Mouse (Mus musculus) liver (tissue): ENCODE results near the gene Cdh23.
A peak's percentile ranks its signal among the peaks of the same experiment; 100 is the strongest.

Source experiments
- DNase-seq: peaks from one replicate; pipeline ENCODE4 v3.0.0-alpha.2; 2020; ENCODE audit warnings: mixed read lengths

Cdh23 gene

GRCm38 (mm10) chr10:60574851-60575250 is 121.4 kb downstream of the Cdh23 start:
- no peak for DNase-seq

GRCm38 (mm10) chr10:60571491-60571890 is 124.8 kb downstream of the Cdh23 start:
- no peak for DNase-seq

- peak; percentile 39 for DNase-seq
These were observed 129.8 kb downstream of the Cdh23 start for GRCm38 (mm10) chr10:60566369-60567037.

- DNase-seq = no peak
These were observed 132.2 kb downstream of the Cdh23 start for GRCm38 (mm10) chr10:60564136-60564535.

GRCm38 (mm10) chr10:60562946-60563345 is 133.3 kb downstream of the Cdh23 start:
- DNase-seq = no peak

GRCm38 (mm10) chr10:60558491-60558927 is 137.8 kb downstream of the Cdh23 start:
- no peak for DNase-seq

- DNase-seq = no peak
These were observed 143.2 kb downstream of the Cdh23 start for GRCm38 (mm10) chr10:60552951-60553635.

- no peak for DNase-seq
These were observed 157.0 kb downstream of the Cdh23 start for GRCm38 (mm10) chr10:60539164-60539914.

- peak; percentile 63 for DNase-seq
These were observed 160.0 kb downstream of the Cdh23 start for GRCm38 (mm10) chr10:60536098-60536811.

- DNase-seq = no peak
These were observed 163.8 kb downstream of the Cdh23 start for GRCm38 (mm10) chr10:60532502-60532901.

- DNase-seq = peak; percentile 14
These were observed 164.9 kb downstream of the Cdh23 start for GRCm38 (mm10) chr10:60531349-60531748.

- no peak for DNase-seq
These were observed 165.7 kb downstream of the Cdh23 start for GRCm38 (mm10) chr10:60530633-60531032.

- no peak for DNase-seq
These were observed 168.3 kb downstream of the Cdh23 start for GRCm38 (mm10) chr10:60527949-60528348.

GRCm38 (mm10) chr10:60525081-60525480 is 171.2 kb downstream of the Cdh23 start:
- DNase-seq = no peak

- DNase-seq = no peak
These were observed 180.0 kb downstream of the Cdh23 start for GRCm38 (mm10) chr10:60516286-60516685.

GRCm38 (mm10) chr10:60498538-60498937 is 197.8 kb downstream of the Cdh23 start:
- DNase-seq = no peak

- no peak for DNase-seq
These were observed 201.2 kb downstream of the Cdh23 start for GRCm38 (mm10) chr10:60495070-60495469.

- no peak for DNase-seq
These were observed 204.8 kb downstream of the Cdh23 start for GRCm38 (mm10) chr10:60491538-60491937.

- no peak for DNase-seq
These were observed 214.9 kb downstream of the Cdh23 start for GRCm38 (mm10) chr10:60481381-60481780.

GRCm38 (mm10) chr10:60474549-60474948 is 221.7 kb downstream of the Cdh23 start:
- no peak for DNase-seq

- no peak for DNase-seq
These were observed 222.4 kb downstream of the Cdh23 start for GRCm38 (mm10) chr10:60473782-60474322.

GRCm38 (mm10) chr10:60467752-60468151 is 228.5 kb downstream of the Cdh23 start:
- no peak for DNase-seq
